Mouse (Mus musculus) c-Kit-positive CD71-negative TER-119-negative erythroid progenitor cells, embryonic 14.5 days (primary cell): ENCODE results near the gene Fgg.

ENCODE experiments used
- DNase-seq: peaks from one replicate; pipeline ENCODE4 v3.0.0-alpha.2; 2013; ENCODE audit warnings: low read depth

Gene Fgg

GRCm38 (mm10) chr3:83027546-83028251, 20.2 kb downstream of the Fgg start:
- no peak for DNase-seq

- no peak for DNase-seq
These were observed 22.8 kb downstream of the Fgg start for GRCm38 (mm10) chr3:83030331-83030730.

GRCm38 (mm10) chr3:83032746-83033308, 25.3 kb downstream of the Fgg start:
- no peak for DNase-seq

GRCm38 (mm10) chr3:83033801-83034200, 26.3 kb downstream of the Fgg start:
- no peak for DNase-seq

- no peak for DNase-seq
These were observed 31.3 kb downstream of the Fgg start for GRCm38 (mm10) chr3:83038865-83039264.

- DNase-seq: no peak
These were observed 32.1 kb downstream of the Fgg start for GRCm38 (mm10) chr3:83039666-83040065.

GRCm38 (mm10) chr3:83042451-83042850, 34.9 kb downstream of the Fgg start:
- no peak for DNase-seq

GRCm38 (mm10) chr3:83046649-83047048, 39.1 kb downstream of the Fgg start:
- no peak for DNase-seq

- DNase-seq: no peak
These were observed 42.2 kb downstream of the Fgg start, which contains the start of gene Fgb for GRCm38 (mm10) chr3:83049680-83050079. TSS of gene Fgb (minus strand) at chr3:83049863.

- DNase-seq: no peak
These were observed 43.1 kb downstream of the Fgg start for GRCm38 (mm10) chr3:83050661-83051060.

GRCm38 (mm10) chr3:83052102-83052501, 44.6 kb downstream of the Fgg start:
- no peak for DNase-seq

GRCm38 (mm10) chr3:83053126-83053525, 45.6 kb downstream of the Fgg start:
- DNase-seq: no peak

- DNase-seq: peak; percentile 26
These were observed 46.2 kb downstream of the Fgg start for GRCm38 (mm10) chr3:83053758-83054157.

GRCm38 (mm10) chr3:83054759-83055158, 47.2 kb downstream of the Fgg start:
- DNase-seq: peak; percentile 2

- peak; percentile 92 for DNase-seq
These were observed 47.9 kb downstream of the Fgg start, which contains the start of gene Plrg1 for GRCm38 (mm10) chr3:83055281-83056038. TSS of gene Plrg1 (plus strand) at chr3:83055522.

- no peak for DNase-seq
These were observed 49.5 kb downstream of the Fgg start for GRCm38 (mm10) chr3:83057046-83057445.
